Mouse (Mus musculus): ENCODE measurements at regions not wholly inside any gene's neighbourhood (a gene's known extent, or its start where the extent isn't known, plus 50 kb on each side); places are given as distances from the start of the nearest gene placed in this dataset.

DNA sequence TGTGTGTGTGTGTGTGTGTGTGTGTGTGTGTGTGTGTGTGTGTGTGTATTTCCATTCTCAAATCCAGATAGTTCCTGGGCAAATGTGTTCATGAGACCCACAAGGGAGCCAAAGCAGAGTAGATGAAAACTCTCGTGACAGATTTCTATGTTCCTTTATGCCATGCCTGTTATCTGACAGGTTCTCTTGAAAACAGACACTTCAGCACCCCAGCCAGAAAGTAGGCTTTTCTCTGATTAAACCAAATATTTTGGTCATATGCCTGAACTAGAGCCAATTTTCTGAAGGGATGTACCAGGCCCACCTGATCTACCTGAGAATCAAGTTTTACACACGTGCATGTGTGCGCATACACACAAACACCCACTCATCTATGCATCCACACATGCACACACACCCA lies 95.5 kb downstream of the Psat1 start:
- no peak for DNase-seq (ENCODE audit: extremely low spot score)

DNA sequence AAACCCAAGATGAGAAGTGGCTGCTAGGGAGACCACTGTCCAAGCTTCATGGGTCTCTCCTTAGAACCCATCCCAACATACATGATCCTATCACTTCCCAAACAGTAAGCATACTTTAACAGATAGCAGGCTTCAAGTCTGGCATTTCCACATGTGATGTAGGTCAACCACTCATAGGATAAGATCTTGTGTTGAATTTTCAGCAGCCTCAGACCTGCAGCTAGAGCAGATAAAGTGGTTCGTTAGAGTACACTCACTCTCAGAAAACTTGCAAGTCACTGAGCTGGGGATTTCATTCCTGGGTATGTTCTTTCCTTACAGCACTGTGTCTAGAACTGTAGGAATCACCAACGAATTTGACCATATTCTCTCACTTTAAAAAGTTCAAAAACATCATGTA lies 96.4 kb downstream of the Psat1 start:
- DNase-seq (ENCODE audit: extremely low spot score), result no peak

DNA sequence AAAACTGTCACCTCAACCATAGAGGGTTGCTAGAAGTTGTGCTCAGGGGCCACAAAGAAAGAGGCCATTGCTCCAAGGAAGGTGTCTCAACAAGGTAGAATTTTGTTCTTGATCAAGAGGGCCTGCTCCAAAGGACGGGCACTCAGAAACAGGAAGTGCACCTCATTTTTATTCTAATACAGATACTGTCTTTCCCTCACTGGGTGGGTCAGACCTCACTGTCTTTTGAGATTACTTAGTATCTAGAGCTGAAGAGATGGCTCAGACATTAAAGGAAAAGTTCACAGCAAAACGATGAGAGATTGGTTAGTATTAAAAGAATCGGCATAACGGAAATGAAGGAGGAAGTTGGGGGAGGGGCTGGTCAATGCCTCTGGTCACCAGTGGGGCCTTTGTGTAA lies 97.9 kb downstream of the Psat1 start:
- no peak for DNase-seq (ENCODE audit: extremely low spot score)

DNA sequence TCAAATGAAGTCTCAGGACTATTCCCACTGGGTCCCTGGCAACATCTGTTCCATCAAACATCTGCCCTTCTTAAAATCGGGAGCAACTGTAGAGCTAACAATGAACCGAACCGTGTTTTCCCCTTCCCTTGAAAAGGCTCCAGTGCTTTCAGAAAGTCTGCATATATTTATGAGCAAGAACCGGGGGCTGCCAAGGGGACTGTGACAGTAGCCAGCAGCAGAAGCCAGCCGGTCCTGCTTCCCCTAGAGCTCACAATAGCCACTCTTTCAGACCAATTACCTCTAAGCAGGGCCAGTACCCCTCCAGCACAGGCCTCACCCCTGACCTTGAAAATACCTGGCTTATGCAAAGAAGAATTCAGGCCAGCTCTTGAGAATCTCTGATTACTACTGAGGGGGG lies 108.8 kb downstream of the Psat1 start:
- no peak for DNase-seq (ENCODE audit: extremely low spot score)

DNA sequence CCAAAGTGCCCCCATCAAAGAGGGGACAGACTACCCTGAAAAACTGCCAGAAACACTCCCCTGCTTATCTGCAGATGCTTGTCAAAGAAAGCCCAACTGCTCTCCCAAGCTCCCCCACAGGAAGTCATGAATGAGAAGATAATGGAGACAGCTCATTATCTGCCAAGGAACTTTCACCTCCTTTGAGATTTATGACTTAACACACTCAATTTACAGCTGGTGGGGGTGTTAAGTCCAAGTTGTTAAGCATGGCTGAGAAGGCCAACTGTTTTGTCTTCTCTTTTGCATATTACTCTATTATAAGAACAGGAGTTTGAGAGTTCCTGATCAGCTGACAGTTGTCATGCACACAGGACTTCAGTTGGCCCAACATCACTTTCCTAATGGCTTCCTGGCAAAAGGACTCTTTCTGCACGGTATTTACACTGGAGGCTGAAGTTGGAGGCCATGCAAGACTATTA lies 109.4 kb downstream of the Psat1 start:
- peak; percentile 25 for DNase-seq (ENCODE audit: extremely low spot score)

DNA sequence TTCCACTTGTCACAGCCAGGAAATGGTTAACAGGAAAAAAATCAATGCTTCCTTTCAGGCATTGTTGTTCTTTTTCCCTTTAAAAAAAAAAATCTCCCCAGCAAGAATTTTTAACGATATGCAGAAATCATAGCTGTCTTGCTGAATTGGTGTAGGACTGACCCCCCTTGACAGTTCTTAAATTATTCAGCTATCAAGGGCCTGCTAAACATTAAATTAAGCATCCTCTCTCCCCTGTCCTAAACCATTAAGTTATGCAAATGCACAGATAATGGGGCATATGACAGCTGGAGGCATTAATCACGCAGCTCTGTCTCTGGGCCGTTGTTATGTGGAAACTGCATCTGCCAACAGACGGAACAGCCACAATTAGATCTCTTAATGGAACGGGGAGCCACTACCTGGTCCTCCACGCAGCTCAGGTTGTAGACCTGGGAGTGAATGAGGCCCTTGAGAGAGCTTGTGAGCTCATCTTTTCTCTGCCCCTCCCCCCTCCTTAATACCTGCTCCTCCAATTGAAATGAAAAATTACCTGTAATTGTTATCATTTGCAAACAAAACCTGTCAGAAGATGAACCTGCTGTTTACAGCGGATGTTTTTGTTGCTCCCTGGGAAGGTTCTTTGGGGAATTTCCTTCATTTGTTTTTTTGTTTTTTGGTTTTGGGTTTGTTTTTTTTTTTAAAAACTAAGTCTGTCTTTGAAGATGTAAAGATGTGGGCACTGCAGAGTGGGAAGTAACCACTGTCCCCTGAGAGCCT lies 110.0 kb downstream of the Psat1 start:
- peak; percentile 13 for DNase-seq (ENCODE audit: extremely low spot score)

DNA sequence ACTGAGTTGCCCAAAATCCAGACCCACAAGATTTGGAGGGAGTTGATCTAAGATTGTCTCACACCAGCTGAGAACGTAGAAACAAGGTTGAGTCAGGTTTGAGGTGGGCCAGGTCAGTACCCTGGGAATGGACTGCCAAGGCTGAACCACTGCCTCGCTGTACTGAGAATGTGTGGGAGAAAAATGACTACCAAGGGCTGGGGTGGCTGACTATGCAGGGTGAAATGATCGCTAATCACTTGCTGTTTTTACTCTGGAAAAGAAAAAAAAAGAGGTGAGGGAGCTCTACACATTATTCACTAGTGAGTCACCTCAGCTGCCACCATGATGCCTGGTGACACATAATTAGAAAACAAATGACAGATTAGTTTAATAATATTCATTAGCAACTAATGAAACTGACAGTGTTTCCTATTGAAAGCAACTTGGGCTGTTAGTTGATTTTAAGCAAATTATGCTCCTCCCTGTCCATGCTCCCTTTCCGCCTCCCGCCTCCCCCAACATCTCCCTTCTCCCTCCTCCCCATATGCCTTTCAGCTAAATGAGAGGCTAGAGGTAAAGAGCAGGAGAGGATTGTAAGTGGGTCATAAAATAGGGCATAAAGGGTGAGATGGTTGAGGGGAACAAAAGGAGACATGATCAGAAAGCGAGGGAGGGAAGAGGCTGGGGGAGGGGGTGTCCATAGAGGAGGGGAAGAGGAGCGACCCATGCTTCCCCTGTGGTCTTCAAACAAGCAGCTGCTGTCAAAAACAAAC lies 110.8 kb downstream of the Psat1 start:
- peak; percentile 20 for DNase-seq (ENCODE audit: extremely low spot score)

DNA sequence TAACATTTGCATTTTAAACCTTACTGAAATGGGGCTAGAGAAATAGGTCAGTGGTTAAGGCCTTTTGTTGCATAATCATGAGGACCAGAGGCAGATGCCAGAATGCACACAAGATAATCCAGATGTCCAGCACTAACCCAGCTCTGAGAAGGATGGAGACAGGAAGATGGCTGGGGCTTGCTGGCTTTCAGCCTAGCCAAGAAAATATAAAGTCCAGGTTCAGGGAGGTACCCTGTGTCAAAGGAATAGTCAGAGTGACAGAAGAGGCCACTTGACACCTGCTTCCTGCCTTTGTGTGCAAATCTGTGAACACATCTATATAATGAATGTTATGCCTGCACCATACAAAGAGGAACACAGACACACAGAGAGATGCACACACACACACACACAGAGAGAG lies 116.8 kb downstream of the Psat1 start:
- DNase-seq (ENCODE audit: extremely low spot score), result no peak

DNA sequence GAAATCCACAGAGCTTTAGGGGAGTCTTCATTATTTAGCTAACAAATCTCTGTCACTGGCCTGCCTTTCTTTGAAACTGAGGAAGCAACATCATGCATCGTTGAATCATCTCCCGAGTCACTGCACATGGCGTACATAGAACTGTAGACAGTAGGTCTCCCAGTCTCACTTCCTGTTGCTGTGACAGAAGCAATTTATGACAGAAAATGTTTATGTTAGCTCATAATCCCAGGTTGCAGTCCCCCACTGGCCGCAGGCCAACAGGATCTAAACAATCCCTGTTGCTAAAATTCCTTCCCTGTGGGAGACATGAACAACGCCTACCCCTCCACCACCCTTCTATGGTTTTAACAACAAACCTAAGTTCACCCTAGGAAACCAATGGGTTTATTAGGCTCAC lies 118.0 kb downstream of the Psat1 start:
- DNase-seq (ENCODE audit: extremely low spot score), result no peak

DNA sequence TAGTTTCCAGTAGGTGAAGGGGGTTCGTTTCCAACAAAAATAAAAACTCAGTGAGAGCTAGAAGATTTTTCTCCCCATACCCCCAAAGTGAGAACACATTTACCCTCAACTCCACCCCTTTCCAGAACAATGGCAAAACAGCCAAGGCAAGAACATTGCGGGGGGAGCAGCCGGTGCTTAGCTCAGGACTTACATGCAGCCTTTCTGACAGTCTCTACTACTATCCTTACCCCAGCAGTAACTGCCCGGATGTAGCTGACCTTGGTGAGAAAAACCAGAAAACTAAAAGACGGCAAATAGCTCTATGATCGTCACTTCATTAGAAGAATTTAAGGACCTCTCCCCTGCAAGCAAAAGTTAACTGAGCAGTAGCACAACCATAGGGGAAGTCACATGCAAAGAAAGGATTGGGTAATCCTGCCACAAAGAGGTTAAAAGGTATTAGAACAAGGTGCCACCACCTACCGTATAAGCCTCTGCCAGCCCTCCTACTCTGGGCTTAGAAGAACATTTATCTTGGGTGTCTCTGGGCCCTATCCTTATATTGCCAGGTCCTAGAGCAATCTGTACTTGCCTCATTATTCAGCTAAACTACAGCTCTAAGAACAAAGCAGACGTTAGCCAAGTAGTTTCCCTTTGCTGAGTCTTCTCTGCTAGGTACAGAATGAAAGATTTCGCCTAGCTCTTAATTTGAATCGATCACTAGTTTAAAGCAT lies 119.0 kb downstream of the Psat1 start:
- peak; percentile 14 for DNase-seq (ENCODE audit: extremely low spot score)

DNA sequence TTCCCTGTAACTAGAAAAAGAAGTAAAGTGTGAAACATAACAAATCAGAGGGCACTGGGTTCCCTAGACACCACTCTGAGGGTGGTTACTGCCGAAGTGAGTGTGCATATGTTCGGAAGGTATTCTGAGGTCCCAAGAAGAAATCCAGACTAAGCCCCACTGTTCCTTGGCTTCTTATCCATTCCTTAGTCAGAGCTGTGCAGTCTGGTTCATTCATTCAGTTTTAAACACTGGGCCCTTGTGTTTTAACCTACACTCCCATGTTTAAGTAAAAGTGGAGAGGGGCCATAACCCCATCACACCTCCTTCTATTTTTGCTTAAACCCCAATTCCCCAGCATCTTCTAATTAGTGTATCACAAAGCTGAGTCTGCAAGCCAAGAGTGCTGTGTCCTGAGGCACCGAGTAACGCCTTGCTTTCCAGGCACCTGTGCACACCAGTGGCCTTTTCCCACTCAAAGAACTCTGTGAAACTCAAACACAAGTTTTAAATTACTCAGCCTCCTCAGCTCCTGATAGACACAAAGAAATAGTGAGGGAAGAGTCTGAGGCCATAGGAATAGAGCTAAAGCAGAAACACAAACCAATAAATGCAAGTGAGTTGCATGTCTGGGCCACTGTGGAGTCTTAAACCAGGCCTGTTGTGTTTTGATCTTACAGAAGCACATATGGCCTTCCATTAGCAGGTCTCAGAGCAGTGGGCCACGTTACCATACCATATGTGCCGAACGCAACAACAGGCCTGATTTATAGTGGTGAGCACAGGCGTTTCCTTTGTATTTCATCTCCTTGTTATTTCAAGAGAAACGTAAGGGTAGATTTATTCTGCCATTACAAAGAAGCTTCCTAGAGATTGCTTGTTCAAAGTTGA lies 119.8 kb downstream of the Psat1 start:
- DNase-seq (ENCODE audit: extremely low spot score), result no peak

DNA sequence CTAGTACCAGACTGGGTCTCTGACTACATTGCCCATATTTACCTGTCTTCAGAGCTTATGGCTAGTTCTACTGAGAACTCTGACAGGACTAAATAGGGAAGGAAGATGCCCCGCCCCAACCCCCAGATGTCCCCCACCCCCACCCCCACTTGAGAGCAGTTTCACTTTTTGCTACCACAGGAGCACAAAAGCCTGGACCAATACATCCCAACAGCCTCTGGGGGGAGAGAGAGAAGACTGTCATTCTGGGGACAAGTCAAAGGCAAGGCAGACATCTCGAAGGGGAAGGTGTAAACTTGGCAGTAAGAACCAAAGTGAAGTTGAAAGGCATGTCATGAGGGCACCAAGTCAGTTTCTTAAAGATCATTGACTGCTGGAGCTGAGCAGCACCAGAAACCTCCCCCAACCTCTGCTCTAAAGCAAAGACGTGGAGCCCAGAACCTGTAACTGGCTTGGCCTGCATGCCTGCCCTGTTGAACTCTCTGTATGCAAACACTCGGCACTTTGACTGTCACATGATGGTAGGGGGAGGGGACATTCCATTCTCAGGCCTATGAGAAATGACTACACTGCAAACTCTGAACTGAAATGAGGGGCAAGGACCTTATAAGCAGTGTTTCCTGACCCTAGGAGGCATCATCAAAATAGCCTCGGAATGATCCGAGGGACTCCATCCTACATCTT lies 123.3 kb downstream of the Psat1 start:
- DNase-seq (ENCODE audit: extremely low spot score), result no peak

DNA sequence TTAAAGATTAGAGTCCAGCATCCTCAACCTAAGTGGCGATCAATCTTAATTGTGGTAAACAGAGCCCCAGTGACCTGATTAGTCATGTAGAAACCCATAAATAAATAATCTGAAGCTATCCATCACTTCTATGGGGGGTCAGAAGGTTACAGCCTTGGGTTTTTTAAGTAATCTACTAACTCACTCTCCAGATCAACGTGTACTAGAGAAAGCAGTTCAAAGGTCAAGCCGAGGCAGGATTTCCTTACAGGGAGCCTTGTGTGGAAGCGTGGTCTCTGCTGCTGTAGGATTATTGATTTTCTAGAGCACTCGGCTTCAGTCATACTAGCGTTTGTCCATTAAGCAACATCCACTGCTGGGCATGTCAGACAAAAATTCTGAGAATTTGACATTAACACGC lies 127.1 kb downstream of the Psat1 start:
- peak; percentile 35 for DNase-seq (ENCODE audit: extremely low spot score)

DNA sequence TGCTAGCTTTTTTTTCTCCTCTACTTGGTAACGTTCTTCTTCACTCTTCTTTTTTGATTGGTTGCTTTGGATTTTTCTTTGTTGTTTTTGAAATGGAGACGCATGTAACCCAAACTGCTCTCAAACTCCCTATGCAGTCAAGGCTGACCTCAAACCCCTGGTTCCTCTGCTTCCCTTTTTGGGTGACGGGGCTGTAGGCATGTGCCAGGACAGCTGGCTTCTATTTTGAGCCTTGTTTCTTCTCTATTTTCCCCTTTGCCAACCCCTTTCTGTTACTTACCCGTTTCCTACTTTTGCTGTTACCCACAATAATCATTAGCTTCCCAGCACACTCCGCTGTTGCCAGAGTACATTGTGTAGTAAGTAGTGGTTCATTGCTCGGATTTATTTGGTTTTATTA lies 132.0 kb downstream of the Psat1 start:
- DNase-seq (ENCODE audit: extremely low spot score), result no peak

DNA sequence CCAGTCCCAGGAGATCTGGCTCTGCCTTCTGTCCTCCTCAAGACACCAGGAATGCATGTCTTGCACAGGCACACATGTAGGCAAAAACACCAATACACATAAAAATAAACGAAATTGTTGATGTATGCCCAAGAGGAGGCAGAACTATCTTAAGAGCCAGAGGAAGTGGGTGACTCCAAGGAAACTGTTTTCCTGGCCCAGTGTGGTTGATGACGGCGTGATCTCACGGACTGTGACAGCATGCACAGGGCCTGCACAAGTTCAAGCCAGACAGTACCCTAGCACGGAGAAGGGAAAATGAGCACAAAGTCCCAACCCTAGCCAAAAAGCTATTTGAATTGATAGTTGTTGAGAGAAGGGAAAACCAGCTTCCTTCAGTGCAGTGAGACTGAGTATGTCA lies 138.1 kb downstream of the Psat1 start:
- no peak for DNase-seq (ENCODE audit: extremely low spot score)

DNA sequence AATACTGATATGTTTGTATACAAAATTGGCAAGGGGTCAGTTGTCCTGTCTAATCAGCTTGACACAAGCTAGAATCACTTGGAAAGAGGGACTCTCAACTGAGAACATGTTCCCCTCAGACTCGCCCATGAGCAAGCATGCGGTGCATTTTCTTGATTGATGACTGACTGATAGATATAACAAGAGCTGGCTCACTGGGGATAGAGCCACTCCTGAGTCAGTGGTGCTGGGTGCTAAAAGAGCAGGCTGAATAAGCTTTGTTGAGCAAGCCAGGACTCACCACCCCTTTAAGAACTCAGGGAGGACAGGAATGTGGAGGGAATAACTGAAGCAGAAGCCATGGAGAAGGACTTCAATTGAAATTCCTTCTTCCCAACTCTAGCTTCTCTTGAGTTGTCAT lies 139.5 kb downstream of the Psat1 start:
- DNase-seq (ENCODE audit: extremely low spot score), result no peak

DNA sequence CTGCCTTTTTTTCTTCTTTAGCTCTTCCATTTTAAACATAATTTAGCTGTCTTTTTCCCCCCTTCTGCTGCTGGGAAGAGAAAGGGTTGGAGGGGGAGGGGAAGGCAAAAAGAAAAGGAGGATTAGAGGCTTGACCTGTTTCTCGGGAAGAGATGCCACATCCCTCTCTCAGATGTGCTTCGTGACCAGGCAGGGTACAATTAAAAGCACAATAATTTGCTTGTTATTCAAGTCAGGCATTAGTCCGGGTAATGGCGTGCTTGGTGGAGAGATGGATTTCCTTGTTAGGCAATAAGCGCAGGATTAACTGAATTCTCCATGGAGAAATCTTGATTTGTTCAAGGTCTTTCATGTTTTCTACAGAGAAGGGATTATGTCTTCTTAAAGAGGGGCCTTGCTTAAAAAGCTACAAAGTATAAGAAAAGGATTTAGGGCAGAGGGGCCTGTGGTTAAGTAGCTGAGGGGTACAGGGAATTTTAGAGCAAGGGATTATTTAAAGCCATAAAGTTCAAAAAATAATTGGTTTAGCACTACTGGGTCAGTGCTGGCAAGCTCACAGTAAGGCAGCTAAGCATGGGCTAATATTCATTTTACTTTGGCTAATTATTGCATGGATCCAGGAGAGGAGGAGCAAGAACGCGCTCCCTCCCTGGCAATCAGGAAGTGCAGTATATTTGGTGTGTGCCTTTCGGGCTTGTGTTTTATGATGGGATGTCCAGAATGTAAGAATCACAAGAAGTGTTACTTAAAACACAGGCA lies 143.8 kb downstream of the Psat1 start:
- DNase-seq (ENCODE audit: extremely low spot score), result peak; percentile 44

DNA sequence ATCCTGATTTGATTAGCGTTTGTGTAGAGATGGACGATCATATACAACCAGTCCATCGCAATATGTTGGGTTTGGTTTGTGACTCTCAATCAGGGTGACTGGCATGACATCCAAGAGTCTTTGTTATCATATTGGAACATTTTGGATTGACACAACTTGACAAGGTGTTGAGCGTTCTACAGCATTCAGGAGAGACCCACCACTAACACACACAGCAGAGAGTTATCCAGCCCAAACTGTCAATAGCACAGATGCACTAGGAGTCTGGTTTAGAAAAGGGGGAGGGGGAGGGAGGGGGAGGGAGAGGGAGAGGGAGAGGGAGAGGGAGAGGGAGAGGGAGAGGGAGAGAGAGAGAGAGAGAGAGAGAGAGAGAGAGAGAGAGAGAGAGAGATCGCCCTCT lies 144.5 kb downstream of the Psat1 start:
- DNase-seq (ENCODE audit: extremely low spot score), result no peak

DNA sequence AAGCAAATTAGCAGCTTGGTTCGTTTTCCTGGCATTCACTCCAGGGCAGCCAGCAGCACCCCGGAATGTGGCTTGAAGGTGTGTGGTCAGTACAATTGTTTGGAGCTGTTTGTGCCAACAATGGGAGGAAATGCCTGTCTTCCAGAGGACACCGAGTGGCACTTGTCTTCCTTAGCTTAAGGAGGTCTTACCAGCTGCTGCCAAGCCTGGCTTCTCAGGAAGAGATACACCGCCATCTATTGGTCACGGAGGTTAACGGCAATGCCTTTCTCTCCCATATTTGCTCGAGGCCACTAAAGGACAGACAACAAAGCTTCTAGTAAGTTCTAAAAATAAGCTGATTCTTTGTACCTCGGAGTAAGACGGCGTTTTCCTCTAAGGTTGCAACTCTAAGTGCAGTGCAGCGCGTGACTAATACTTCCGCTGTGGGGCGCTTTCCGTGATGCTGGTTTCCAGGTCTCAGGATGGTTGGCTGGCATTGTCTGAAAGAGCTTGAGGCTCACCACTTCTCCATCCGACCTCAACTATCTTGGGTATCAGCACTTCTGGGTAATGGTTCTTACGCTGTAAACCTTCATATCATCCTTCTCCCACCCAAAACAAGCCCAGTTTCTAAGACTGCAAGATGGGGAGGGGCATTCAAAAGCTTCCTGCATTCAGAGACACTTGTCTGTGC lies 145.2 kb downstream of the Psat1 start:
- peak; percentile 84 for DNase-seq (ENCODE audit: extremely low spot score)

Data from embryo, embryonic 9.5 days (tissue).